Mouse (Mus musculus) liver, adult 10 weeks (tissue): ENCODE results near the gene Nae1. TPM values are rescaled to one million over a fixed set of nuclear protein-coding genes. Genes with fewer than 3 reads are reported as not detected.

Experiments
- polyA plus RNA-seq: library from polyadenylated mRNA; stranded (reverse); fragments of 350-450 nt; fragmentation: Illumina TruSeq; extraction: RNeasy Lipid Tissue Mini Kit (QIAGEN cat#74804); gene quantifications from one replicate; pipeline ENCODE4 v1.2.3, GENCODE M21; 2014; ENCODE audit warnings: low read depth, low replicate concordance

The Nae1 gene
- polyA plus RNA-seq: 122 TPM

DNA sequence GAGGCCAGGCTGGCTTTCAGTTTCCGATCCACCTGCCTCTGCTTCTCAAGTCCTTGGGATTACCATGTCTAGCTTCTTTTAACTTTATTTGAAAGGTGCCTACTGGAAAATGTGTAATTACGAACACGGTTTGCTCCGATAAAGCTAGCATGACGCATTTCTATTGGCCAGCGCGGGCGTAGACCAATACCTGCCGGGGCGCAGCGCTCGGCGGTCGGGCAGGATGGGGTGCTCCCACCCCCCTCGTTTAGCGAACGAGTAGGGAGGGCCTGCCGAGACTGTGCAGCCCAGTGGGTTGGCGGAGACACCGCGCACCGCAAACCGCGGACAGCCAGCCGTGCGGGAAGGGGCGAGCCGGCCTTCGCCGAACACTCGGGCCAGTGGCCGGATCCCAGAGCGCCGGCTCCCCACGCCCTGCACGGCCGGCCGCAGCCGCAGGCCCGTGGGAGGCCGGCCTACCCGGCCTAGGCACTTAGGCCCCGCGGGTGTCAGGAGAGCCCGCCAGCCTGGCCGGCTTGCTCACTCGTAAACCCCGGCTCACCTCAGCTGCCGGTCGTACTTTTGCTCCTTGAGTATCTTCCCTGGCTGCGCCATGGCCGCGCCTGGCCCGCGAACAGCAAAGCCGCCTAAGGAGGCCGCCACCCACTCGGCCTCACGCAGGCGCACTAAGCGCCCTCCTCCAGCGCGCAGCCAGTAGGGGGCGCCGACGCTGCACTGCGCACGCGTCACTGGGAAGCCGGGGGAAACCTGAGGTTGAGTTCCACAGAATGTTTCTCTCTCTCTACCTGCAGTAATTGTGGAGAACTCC is at the start of gene Nae1, which contains the start of gene Car7:
TSS of gene Nae1 (minus strand) at position 667 of the 808 bp plus-strand sequence.
TSS of gene Car7 (plus strand) at position 719 of the 808 bp plus-strand sequence.

DNA sequence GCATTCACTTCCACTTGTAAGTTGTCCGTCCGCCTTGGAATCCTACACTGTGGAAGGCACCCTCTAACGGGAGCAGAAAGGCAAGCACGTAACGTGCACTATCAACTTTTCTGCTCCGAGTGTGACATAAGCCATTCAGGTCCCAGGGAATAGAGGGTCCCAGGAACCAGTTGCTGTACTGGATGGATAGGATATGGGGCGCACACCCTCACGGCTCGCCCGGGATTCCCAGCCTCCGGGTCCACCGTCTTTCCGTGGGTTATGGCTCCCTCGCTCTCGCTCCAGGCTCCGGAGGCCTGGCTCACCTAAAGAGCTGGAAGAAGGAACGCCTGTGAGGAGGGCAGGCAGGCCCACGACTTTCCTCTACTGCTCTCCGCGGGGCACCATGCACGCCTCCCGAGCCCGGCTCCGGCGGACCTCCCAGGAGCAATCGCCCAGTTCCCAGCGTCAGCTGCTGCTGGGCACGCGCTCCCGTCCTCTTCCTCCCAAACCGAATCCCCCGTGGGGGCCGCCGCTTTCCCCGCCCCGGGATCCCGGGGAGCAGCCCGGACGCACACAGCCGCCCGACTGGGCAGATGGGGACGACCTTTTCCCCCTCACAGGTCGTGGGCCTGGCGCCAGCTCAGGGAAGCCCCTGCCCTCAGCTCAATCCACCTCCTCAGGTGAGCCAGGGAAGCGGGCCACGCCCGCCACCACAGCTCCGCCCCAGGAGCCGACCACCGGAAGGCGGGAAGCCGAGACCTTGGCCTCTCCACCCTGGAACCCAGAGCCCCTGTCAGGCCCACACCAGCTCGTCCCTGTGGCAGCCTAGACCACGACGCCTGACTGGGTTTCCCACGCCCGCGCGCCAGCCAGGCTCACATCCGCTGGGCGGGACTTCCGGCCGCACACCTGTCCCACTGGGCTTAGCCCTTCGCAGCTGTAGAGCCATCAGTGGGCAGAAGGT is 25.1 kb downstream of the Nae1 start, which contains the start of gene Terb1:
TSS of gene Terb1 (minus strand) at position 850 of the 946 bp plus-strand sequence.

Other genes with a start within 250 kb of the Nae1 start
- gene Cmtm2a, start 241.5 kb downstream of the Nae1 start, polyA plus RNA-seq: 0.37 TPM
- gene Gm45711, start 224.6 kb downstream of the Nae1 start, polyA plus RNA-seq: not detected
- gene Cmtm1, start 224.5 kb downstream of the Nae1 start, polyA plus RNA-seq: not detected
- not detected for gene Gm11020, start 213.1 kb downstream of the Nae1 start, polyA plus RNA-seq
- not detected for gene Cmtm2b, start 212.4 kb downstream of the Nae1 start, polyA plus RNA-seq
- 5.1 TPM for gene Cmtm3, start 195.2 kb downstream of the Nae1 start, polyA plus RNA-seq
- 16.3 TPM for gene Cmtm4, start 138.8 kb downstream of the Nae1 start, polyA plus RNA-seq
- gene Dync1li2, start 91.6 kb downstream of the Nae1 start, polyA plus RNA-seq: 17.5 TPM
- not detected for gene Terb1, start 24.7 kb downstream of the Nae1 start, polyA plus RNA-seq
- 0.69 TPM for gene Car7, start 52 bp upstream of the Nae1 start, polyA plus RNA-seq
- gene Pdp2, start 56.8 kb upstream of the Nae1 start, polyA plus RNA-seq: 22.7 TPM
- not detected for gene Cdh16, start 89.8 kb upstream of the Nae1 start, polyA plus RNA-seq
- not detected for gene Rrad, start 96.7 kb upstream of the Nae1 start, polyA plus RNA-seq
- 1.8 TPM for gene Ciao2b, start 107.3 kb upstream of the Nae1 start, polyA plus RNA-seq
- gene Ces2a, start 199.4 kb upstream of the Nae1 start, polyA plus RNA-seq: 141 TPM